Mouse (Mus musculus) kidney, adult 2 months (tissue): ENCODE measurements around the gene Fam192a.

Source experiments
- CTCF ChIP-seq: fragments of 200-500 bp; conservative IDR thresholded peaks from 2 replicates; pipeline ENCODE4 v1.5.1; 2011; ENCODE audit warnings: low read depth, mild to moderate bottlenecking, control low read depth, low read length, moderate library complexity, mixed read lengths; ENCODE audit not compliant: insufficient read depth, insufficient read length
- POLR2A ChIP-seq: fragments of 200-500 bp; IDR thresholded peaks from one replicate; pipeline ENCODE4 v1.6.1; 2011; ENCODE audit warnings: low read depth, low read length, control low read depth

GRCm38 (mm10) chr8:94641183-94641582 lies 39.4 kb upstream of the Fam192a start:
- no peak for TF ChIP-seq CTCF
- no peak for TF ChIP-seq POLR2A
